Mouse (Mus musculus): ENCODE data around the gene Fcho2. TPM values are rescaled to one million over a fixed set of nuclear protein-coding genes. Genes with fewer than 3 reads are reported as not detected.

The Fcho2 gene
- polyA plus RNA-seq, 1 experiment from 2014 or later = 41.6 TPM

DNA sequence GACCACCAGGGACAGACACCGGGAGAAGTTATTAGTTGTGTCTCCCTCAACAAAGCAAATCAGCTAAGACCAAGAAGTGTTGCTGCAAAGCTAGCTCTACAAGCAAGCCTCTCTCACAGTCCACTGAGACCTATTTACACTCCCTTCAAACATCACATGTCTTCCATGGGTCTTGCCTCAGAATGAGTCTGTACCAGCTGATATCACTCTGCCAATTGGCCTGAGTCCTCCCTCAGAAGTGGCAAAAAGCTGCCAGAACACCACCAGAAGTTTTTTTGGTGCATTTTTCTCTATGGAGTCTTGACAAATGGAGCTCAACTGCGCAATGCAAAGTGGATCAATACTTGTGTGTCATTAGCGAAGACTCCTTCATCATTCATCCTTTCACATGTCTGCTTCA, 19.7 kb downstream of the Fcho2 start:
- no peak for ATAC-seq (replicated peaks; ENCODE audit: low FRiP score)
- WGBS = 94% methylated on average over 3 of the region's 3 CpGs

DNA sequence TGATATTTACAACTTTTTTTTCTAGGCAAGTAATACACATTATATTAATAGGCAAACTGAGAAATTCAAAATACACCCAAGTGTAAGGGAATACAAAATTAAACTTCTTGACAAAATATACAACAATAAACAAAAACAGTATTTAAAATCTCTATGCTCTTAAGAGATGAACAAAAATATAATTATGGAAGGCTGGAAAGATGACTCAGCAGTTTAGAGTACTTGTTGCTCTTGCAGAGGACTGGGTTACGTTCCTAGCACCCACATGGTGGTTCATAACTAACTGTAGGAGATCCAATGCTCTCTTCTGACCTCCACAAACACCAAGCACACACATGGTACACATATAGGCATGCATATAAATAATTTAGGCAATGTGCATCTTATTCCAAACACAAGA, 22.4 kb downstream of the Fcho2 start:
- no peak for ATAC-seq (replicated peaks; ENCODE audit: low FRiP score)
- WGBS = 89% methylated on average over 1 of the region's 1 CpGs
- Histone ChIP-seq H3K36me3 (peaks cover 34% of the 10 kb centered on the region), H3K27ac (no peak overlapping the region), H3K4me3 (replicated peaks) (no peak overlapping the region), H3K27me3 (no peaks in the 10 kb centered on the region), H3K9ac (no peak overlapping the region), H3K4me2 (no peak overlapping the region), H3K9me3 (replicated peaks) (no peaks in the 10 kb centered on the region), H3K4me1 (no peaks in the 10 kb centered on the region)

More for the DNA sequence above, 19.7 kb downstream of the Fcho2 start:
- no peak overlapping the region for H3K4me3 ChIP-seq (replicated peaks)
- H3K27ac ChIP-seq = no peak overlapping the region
- H3K9ac ChIP-seq = no peak overlapping the region
- no peaks in the 10 kb centered on the region for H3K27me3 ChIP-seq
- no peaks in the 10 kb centered on the region for H3K4me1 ChIP-seq
- no peaks in the 10 kb centered on the region for H3K9me3 ChIP-seq (replicated peaks)
- no peak overlapping the region for H3K4me2 ChIP-seq
- peaks cover 49% of the 10 kb centered on the region for H3K36me3 ChIP-seq

DNA sequence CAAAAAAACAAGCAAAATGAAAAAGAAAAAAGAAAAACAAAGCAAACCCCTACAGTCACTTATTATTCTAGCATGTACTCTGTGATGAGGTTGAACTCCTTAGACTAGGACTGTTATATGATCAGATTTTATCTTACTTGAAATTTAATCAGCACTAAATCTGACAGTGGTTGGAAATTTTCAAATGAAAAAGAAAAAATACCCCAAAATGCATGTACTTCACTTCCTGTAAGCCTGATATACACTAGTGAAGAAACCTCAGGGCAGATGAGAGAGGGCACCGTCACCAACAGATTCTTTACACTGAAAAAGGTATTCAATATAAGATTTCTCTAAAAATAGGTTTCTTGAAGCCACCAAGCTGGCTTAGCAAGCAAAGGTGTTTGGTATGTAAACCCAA, 23.6 kb downstream of the Fcho2 start:
- Histone ChIP-seq H3K27me3 (no peaks in the 10 kb centered on the region), H3K4me3 (replicated peaks) (no peak overlapping the region), H3K27ac (no peak overlapping the region), H3K4me2 (no peak overlapping the region), H3K9ac (no peak overlapping the region), H3K9me3 (replicated peaks) (no peaks in the 10 kb centered on the region), H3K4me1 (no peaks in the 10 kb centered on the region), H3K36me3 (peaks cover 32% of the 10 kb centered on the region)
- WGBS = 95% methylated on average over 1 of the region's 1 CpGs
- no peak for ATAC-seq (replicated peaks; ENCODE audit: low FRiP score)

DNA sequence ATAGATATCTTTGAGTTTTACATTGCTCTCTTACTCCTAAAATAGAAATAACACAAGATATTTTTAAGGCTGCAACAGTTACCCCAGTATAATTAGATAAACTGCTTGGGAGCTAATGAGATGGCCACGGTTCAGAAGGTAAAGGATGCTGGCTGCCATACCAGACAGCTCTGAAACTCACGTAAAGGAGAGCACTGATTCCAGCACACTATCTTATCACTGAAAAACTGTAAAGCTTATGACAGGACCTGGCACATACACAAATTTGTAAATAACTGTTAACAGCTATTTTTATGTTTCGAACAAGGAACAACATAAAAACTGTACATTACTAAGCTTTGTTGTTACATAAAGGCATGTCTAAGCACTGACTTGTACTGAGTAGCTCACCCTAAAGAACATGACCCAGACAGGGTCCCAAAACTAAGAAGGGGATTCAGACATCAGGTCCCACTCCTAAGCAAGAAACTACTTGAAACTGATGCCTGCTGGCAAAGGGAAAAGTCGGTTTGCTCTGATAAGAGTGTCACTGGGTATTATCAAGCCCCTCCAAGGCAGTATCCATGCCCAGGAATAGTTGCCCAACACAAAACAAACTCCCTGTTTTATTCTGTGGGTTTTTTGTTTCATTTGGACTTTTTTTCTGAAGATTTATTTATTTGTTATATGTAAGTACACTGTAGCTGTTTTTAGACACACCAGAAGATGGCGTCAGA, 28.1 kb downstream of the Fcho2 start:
- Histone ChIP-seq H3K27ac (no peak overlapping the region), H3K4me2 (no peak overlapping the region), H3K9me3 (replicated peaks) (no peaks in the 10 kb centered on the region), H3K4me1 (no peaks in the 10 kb centered on the region), H3K27me3 (no peaks in the 10 kb centered on the region), H3K9ac (no peak overlapping the region), H3K4me3 (replicated peaks) (no peak overlapping the region), H3K36me3 (peaks cover 45% of the 10 kb centered on the region)
- WGBS = 83% methylated on average over 5 of the region's 5 CpGs
- ATAC-seq (replicated peaks; ENCODE audit: low FRiP score) = no peak

DNA sequence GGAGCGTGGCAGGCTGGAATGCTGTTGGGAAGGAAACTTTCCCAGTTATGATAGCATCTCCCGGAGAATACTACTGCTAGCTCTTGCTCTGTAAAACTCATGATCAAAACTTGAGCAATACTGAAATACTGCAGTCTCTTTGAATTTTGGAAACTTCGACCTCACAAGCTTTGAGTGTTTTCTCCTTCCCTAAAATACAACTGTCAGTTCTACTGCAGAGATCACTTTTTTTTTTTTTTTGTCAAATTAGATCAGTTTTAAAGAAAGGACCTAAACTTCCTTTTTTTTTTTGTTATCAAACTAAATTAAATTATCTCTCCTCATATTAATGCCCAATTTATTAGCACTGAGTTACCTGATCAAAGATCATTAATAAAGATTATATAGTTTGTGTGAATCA, 37.3 kb downstream of the Fcho2 start:
- Histone ChIP-seq H3K9ac (no peak overlapping the region), H3K4me2 (no peak overlapping the region), H3K4me3 (replicated peaks) (no peak overlapping the region), H3K27me3 (no peaks in the 10 kb centered on the region), H3K9me3 (replicated peaks) (no peaks in the 10 kb centered on the region), H3K4me1 (no peaks in the 10 kb centered on the region), H3K27ac (no peak overlapping the region), H3K36me3 (peaks cover 60% of the 10 kb centered on the region)
- WGBS = 95% methylated on average over 3 of the region's 3 CpGs
- ATAC-seq (replicated peaks; ENCODE audit: low FRiP score) = no peak

DNA sequence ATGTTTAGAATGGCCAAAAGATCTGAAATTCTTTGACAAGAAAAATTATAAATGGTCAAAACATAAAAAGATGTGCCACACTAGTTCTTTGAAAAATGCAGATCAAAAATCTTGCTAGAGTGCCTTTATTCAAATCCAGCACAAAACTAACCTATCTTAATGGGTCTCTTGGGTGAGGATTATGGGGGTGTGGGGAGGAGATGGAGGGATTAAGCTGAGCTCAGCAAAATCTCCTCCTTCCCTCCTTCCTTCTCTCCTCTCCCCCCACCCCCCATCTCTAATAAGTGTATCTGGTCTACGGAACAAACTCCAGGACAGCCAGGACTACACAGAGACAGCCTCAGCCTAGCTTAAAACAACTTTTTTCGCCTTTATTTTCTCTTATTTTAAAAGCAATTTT, 43.8 kb downstream of the Fcho2 start:
- H3K4me3 ChIP-seq (replicated peaks) = no peak overlapping the region
- 95% methylated on average over 2 of the region's 2 CpGs for WGBS
- no peaks in the 10 kb centered on the region for H3K27me3 ChIP-seq
- no peak overlapping the region for H3K4me2 ChIP-seq
- no peaks in the 10 kb centered on the region for H3K9me3 ChIP-seq (replicated peaks)
- no peak overlapping the region for H3K27ac ChIP-seq
- ATAC-seq (replicated peaks; ENCODE audit: low FRiP score) = no peak
- H3K36me3 ChIP-seq = peaks cover 24% of the 10 kb centered on the region
- H3K4me1 ChIP-seq = no peaks in the 10 kb centered on the region
- H3K9ac ChIP-seq = no peak overlapping the region

DNA sequence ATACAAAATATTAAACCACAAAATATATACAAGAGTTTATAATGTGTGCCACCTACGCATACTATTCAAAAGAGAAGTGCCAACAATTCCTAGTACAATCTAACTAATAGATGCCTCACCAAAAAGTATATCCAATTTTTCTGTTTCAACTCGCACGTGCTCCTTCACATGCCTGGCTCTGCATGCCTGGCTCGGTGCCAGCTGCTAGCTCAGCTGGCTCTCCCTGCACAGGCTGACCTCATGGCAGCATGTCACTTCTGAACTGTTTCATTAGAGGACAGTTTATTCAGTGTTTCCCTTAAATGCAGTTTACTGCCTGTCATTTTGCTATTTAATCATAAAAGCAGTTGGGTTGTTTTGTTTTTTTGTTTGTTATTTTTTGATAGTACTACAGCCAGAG, 46.9 kb downstream of the Fcho2 start:
- H3K27me3 ChIP-seq = no peaks in the 10 kb centered on the region
- no peak overlapping the region for H3K27ac ChIP-seq
- no peak overlapping the region for H3K4me2 ChIP-seq
- H3K9ac ChIP-seq = no peak overlapping the region
- peaks cover 5% of the 10 kb centered on the region for H3K36me3 ChIP-seq
- ATAC-seq (replicated peaks; ENCODE audit: low FRiP score) = no peak
- H3K4me1 ChIP-seq = no peaks in the 10 kb centered on the region
- H3K9me3 ChIP-seq (replicated peaks) = no peaks in the 10 kb centered on the region
- WGBS = 44% methylated on average over 4 of the region's 4 CpGs
- no peak overlapping the region for H3K4me3 ChIP-seq (replicated peaks)

DNA sequence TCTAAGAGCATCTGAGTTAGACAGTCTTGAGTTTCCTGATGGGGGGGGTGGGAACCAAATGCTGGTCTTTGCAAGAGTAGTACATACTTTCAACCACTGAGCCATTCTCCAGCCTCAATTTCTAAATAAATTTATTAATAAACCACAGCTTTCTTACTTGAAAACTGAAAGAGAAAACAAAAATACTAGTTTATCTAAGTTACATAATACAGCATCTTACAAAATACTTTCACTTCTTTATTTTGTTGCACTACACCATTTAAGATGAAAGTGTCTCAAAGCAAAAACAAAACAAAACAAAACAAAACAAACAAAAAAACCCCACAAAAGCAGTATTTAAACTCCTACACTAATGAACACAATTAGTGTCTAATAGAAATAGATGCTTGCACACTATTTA, 53.5 kb downstream of the Fcho2 start:
- Histone ChIP-seq H3K27me3 (no peaks in the 10 kb centered on the region), H3K9ac (no peak overlapping the region), H3K4me2 (no peak overlapping the region), H3K9me3 (replicated peaks) (no peaks in the 10 kb centered on the region), H3K4me1 (no peaks in the 10 kb centered on the region), H3K4me3 (replicated peaks) (no peak overlapping the region), H3K36me3 (peaks cover 17% of the 10 kb centered on the region; the same call in 1 of the 2 replicates), H3K27ac (no peak overlapping the region)
- no peak for ATAC-seq (replicated peaks; ENCODE audit: low FRiP score)

DNA sequence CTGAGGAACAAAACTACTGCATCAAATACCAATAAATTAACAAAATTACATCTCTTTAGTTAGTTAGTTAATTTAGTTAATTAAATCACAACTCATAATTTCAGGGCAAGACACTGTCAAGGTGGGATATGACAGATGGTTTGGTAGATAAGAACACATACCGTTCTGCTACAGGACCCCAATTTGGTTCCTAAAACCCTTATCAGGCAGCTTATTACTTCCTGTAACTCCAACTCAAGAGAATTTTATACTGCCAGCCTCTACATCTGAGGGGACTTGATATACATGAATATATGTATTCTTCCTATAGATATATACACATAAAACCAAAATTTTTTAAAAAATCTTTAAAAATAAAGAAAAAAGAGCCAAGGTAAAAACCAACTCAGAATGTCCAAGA, 59.4 kb downstream of the Fcho2 start:
- H3K9ac ChIP-seq = no peak overlapping the region
- no peak for ATAC-seq (replicated peaks; ENCODE audit: low FRiP score)
- H3K27ac ChIP-seq = no peak overlapping the region
- peaks cover 20% of the 10 kb centered on the region for H3K36me3 ChIP-seq
- WGBS = 74% methylated on average over 1 of the region's 1 CpGs
- H3K9me3 ChIP-seq (replicated peaks) = no peaks in the 10 kb centered on the region
- H3K4me3 ChIP-seq (replicated peaks) = no peak overlapping the region
- H3K27me3 ChIP-seq = no peaks in the 10 kb centered on the region
- no peaks in the 10 kb centered on the region for H3K4me1 ChIP-seq
- H3K4me2 ChIP-seq = no peak overlapping the region

DNA sequence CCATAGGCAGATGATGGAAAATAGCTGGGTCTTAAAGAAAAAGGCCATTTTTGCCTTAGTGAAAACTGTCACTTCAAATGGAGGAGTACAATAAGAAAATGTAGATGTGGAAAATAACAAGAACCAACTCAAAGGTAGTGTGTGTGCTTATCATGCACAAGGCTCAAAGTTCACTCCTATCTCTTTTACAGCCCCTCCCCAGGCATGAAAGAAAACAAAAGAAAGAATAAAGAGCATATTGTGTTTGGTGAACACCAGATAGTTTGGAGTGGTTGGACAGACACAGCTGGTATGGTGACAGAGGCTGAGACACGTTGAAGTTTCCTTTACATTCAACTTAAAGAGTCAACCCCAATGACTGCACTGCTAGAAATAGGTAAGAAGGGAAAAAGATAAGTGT, 70.6 kb downstream of the Fcho2 start:
- Histone ChIP-seq H3K27ac (no peak overlapping the region), H3K4me3 (replicated peaks) (no peak overlapping the region), H3K9me3 (replicated peaks) (no peaks in the 10 kb centered on the region), H3K9ac (no peak overlapping the region), H3K4me1 (no peaks in the 10 kb centered on the region), H3K36me3 (peaks cover 61% of the 10 kb centered on the region), H3K4me2 (no peak overlapping the region), H3K27me3 (no peaks in the 10 kb centered on the region)
- no peak for ATAC-seq (replicated peaks; ENCODE audit: low FRiP score)
- 75% methylated on average over 1 of the region's 1 CpGs for WGBS

DNA sequence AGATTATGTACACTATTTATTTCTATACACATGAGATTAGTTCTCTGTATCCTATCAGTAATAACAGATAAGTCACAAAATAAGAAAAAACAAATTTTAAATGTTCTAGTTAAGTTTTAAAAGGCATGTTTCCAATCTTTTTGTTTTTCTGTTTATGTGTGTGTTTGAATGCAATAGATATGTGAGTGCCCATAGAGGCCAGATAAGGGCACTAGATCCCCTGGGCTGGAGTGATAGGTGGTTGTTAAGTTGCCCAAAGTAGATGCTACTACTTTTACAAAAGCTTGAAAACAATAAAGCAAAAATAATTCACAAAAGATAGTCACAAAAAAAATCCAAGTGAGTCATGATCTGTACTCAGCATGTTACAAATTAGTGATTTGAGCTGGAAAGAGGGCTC, 71.4 kb downstream of the Fcho2 start:
- ATAC-seq (replicated peaks; ENCODE audit: low FRiP score) = no peak
- Histone ChIP-seq H3K9me3 (replicated peaks) (no peaks in the 10 kb centered on the region), H3K27ac (no peak overlapping the region), H3K27me3 (no peaks in the 10 kb centered on the region), H3K36me3 (peaks cover 60% of the 10 kb centered on the region), H3K4me1 (no peaks in the 10 kb centered on the region), H3K4me3 (replicated peaks) (no peak overlapping the region), H3K4me2 (no peak overlapping the region), H3K9ac (no peak overlapping the region)

DNA sequence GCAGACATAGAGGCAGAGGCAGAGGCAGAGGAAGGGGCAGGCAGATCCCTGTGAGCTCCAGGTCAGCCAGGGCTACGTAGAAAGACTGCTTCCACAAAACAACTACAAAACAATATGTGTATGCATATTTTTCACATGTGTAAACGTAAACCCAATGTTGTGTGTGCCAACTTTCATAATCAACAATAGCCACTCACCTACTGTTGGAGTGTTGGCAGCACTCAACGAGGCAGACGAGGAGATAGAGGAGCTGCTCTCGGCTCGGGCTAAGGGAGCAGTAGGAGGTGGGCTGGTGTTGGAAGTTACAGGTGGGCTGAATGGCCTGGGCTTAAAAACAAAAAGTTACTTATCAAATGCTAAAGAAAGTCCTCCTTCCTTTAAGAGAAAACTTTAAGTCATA, 72.0 kb downstream of the Fcho2 start:
- Histone ChIP-seq H3K9ac (no peak overlapping the region), H3K9me3 (replicated peaks) (no peaks in the 10 kb centered on the region), H3K27me3 (no peaks in the 10 kb centered on the region), H3K4me3 (replicated peaks) (no peak overlapping the region), H3K27ac (no peak overlapping the region), H3K36me3 (peaks cover 59% of the 10 kb centered on the region), H3K4me1 (no peaks in the 10 kb centered on the region), H3K4me2 (no peak overlapping the region)
- no peak for ATAC-seq (replicated peaks; ENCODE audit: low FRiP score)
- WGBS = 92% methylated on average over 6 of the region's 6 CpGs

DNA sequence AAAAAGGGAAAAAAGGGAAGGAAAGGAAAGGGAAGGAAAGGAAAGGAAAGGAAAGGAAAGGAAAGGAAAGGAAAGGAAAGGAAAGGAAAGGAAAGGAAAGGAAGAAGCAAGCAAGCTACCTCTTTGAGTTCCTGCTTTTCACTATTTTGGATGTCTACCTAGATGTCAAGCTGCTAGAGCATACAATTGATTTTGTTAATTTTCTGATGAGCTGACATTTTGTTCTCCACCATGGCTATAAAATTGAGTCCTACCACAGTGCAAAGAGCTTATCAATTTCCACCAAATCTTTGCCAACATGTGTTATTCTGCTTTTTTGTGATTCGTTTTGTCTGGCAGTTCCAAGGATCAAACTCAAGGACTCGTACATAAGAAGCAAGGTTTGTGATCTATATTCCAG, 77.0 kb downstream of the Fcho2 start:
- no peaks in the 10 kb centered on the region for H3K4me1 ChIP-seq
- no peak overlapping the region for H3K27ac ChIP-seq
- ATAC-seq (replicated peaks; ENCODE audit: low FRiP score) = no peak
- H3K36me3 ChIP-seq = peaks cover 57% of the 10 kb centered on the region
- no peaks in the 10 kb centered on the region for H3K27me3 ChIP-seq
- no peak overlapping the region for H3K4me2 ChIP-seq
- H3K4me3 ChIP-seq (replicated peaks) = no peak overlapping the region
- no peak overlapping the region for H3K9ac ChIP-seq
- H3K9me3 ChIP-seq (replicated peaks) = no peaks in the 10 kb centered on the region
- WGBS = 91% methylated on average over 2 of the region's 2 CpGs

Data from kidney, embryonic 15.5 days (tissue).